Mouse (Mus musculus) Patski (cell line): ENCODE data around the gene Krtap9-5. TPM values are rescaled to one million over a fixed set of nuclear protein-coding genes. Genes with fewer than 3 reads are reported as not detected.

ENCODE experiments used
- ATAC-seq: fragments of 100-300 bp; one replicate; pipeline ENCODE4 v1.8.0; 2021
- CTCF ChIA-PET: fragments of 350-600 bp; sonication (Branson Sonifier 250); formaldehyde crosslinking; loops from one replicate; lab custom pipeline; 2022; ENCODE audit warnings: inconsistent platforms; lab: Charles Lee
- POLR2A ChIA-PET: fragments of 350-600 bp; sonication (Branson Sonifier 250); formaldehyde crosslinking; loops from one replicate; lab custom pipeline; 2022; ENCODE audit warnings: antibody characterized with exemption, inconsistent platforms; lab: Charles Lee
- DNase-seq: peaks from one replicate; pipeline ENCODE4 v3.0.0-alpha.2; 2011; ENCODE audit warnings: low read depth, low spot score
- H3K27me3 ChIP-seq: fragments of 371-371 bp; one replicate; pipeline ENCODE4 v1.5.1; 2021
- CTCF ChIP-seq: fragments of 100-300 bp; IDR thresholded peaks from one replicate; pipeline ENCODE4 v1.5.1; 2021
- in situ Hi-C: fragments of 300-500 bp; cut with MboI; formaldehyde crosslinking; loops from 3 replicates; pipeline ENCODE4 v1.11.1; 2018; ENCODE audit warnings: low pct_unique_long_range_greater_than_20kb, mixed read lengths
- polyA plus RNA-seq: library from polyadenylated mRNA; unstranded; gene quantifications from one replicate; pipeline ENCODE4 v1.2.3, GENCODE M21; 2021

Gene Krtap9-5
- polyA plus RNA-seq, 1 experiment from 2014 or later, result not detected

DNA sequence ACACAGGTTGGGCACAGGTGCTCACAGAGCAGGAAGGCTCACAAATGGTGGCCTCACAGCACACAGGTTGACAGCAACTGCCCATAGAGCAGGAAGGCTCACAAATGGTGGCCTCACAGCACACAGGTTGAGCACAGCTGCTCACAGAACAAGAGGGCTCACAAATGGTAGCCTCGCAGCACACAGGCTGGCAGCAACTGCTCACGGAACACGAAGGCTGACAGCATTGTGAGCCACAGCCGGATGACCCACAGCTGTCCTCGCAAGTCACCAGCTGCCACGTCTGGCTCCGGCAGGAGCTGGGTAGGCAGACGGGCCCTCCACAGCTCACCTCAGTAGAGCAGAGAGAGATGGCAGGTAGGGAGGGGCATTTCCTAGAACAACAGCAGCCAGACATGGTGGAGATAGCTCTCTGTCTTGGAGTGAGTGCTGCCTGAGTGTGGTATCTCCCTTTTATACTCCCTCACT is 37.9 kb downstream of the Krtap9-5 start, which contains the start of gene Krtap16-1:
Gene Krtap16-1, minus strand, starts transcription at position 418 of the 468 bp plus-strand sequence.
- POLR2A ChIA-PET, result no interaction called here

GRCm38 (mm10) chr11:99988530-99988929 is 40.3 kb downstream of the Krtap9-5 start:
- H3K27me3 ChIP-seq, result peaks cover 9% of the 10 kb centered on the region
- TF ChIP-seq CTCF, result no peak
- no peak for DNase-seq
- ChIA-PET POLR2A (no interaction called here), CTCF (no interaction called here)
- in situ Hi-C loops, result no loop called here
- ATAC-seq, result no peak

More for the DNA sequence above, 37.9 kb downstream of the Krtap9-5 start, which contains the start of gene Krtap16-1:
- TF ChIP-seq CTCF, result no peak
- in situ Hi-C loops, result no loop called here
- CTCF ChIA-PET, result interaction anchor here (1.1 kb wide), 1 partner anchor 19 kb away, joined by 3 read pairs; no protein-coding TSS in a partner anchor
- DNase-seq (no peak), ATAC-seq (no peak)
- peaks cover 16% of the 10 kb centered on the region for H3K27me3 ChIP-seq

DNA sequence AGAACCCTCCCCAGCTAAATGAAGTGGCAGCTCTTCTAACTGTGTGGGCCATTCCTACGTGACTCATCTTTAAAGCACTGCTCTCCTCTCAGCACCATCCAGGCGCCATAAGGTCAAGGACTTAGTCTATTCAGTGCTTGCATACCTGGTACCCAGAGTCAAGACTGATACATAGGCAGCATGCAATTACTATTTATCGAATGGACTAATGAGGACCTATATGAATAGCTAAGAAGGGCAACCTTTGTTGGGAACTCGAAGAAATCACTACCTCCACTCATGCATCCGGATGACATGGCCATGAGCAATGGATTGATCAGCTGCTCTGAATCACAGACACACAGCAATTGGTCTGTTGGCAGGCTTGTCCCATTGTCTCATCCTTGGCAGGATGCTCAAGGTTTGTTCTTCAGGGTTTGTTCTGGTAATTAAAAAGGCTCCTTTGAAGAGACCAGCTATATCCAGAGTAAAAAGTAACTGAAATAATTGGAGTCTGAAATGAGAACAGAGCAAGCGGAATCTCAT is 41.7 kb downstream of the Krtap9-5 start:
- DNase-seq, result no peak
- in situ Hi-C loops, result no loop called here
- POLR2A ChIA-PET, result no interaction called here

GRCm38 (mm10) chr11:99990571-99990970 is 42.3 kb downstream of the Krtap9-5 start:
- no peak for TF ChIP-seq CTCF
- peaks cover 3% of the 10 kb centered on the region for H3K27me3 ChIP-seq
- POLR2A ChIA-PET, result no interaction called here
- CTCF ChIA-PET, result interaction anchor here (1.4 kb wide), 1 partner anchor 15 kb away, joined by 5 read pairs; no protein-coding TSS in a partner anchor
- ATAC-seq (no peak), DNase-seq (no peak)
- in situ Hi-C loops, result no loop called here

More for the DNA sequence above, 41.7 kb downstream of the Krtap9-5 start:
- CTCF ChIA-PET, result interaction anchor here (1.4 kb wide), 1 partner anchor 16 kb away, joined by 5 read pairs; no protein-coding TSS in a partner anchor
- peaks cover 3% of the 10 kb centered on the region for H3K27me3 ChIP-seq
- TF ChIP-seq CTCF, result no peak
- ATAC-seq, result no peak

- peaks cover 3% of the 10 kb centered on the region for H3K27me3 ChIP-seq
- no peak for DNase-seq
- in situ Hi-C loops, result no loop called here
- no peak for ATAC-seq
- no peak for TF ChIP-seq CTCF
- POLR2A ChIA-PET, result no interaction called here
- CTCF ChIA-PET, result no interaction called here
These were observed 45.5 kb downstream of the Krtap9-5 start, which contains the start of gene Krtap17-1 for GRCm38 (mm10) chr11:99993620-99994383. Krtap17-1 (minus strand) TSS chr11:99993994.

GRCm38 (mm10) chr11:99994384-99994661 is 46.0 kb downstream of the Krtap9-5 start:
- in situ Hi-C loops, result no loop called here
- peaks cover 3% of the 10 kb centered on the region for H3K27me3 ChIP-seq
- ChIA-PET CTCF (no interaction called here), POLR2A (no interaction called here)
- DNase-seq, result no peak
- TF ChIP-seq CTCF, result no peak
- no peak for ATAC-seq

- in situ Hi-C loops, result no loop called here
- no peak for DNase-seq
- CTCF ChIA-PET, result no interaction called here
- no peaks in the 10 kb centered on the region for H3K27me3 ChIP-seq
- ATAC-seq, result no peak
- no peak for TF ChIP-seq CTCF
- POLR2A ChIA-PET, result no interaction called here
These were observed 50.8 kb downstream of the Krtap9-5 start for GRCm38 (mm10) chr11:99999091-99999490.

Other genes with a start within 250 kb of the Krtap9-5 start
- gene Gm14180, start 214.2 kb upstream of the Krtap9-5 start, polyA plus RNA-seq, result not detected
- not detected for gene Gm11595, start 175.6 kb upstream of the Krtap9-5 start, polyA plus RNA-seq
- 0.06 TPM for gene Krtap4-8, start 167.8 kb upstream of the Krtap9-5 start, polyA plus RNA-seq
- gene Krtap4-9, start 163.3 kb upstream of the Krtap9-5 start, polyA plus RNA-seq, result not detected
- not detected for gene Gm11596, start 155.0 kb upstream of the Krtap9-5 start, polyA plus RNA-seq
- not detected for gene Gm11569, start 149.5 kb upstream of the Krtap9-5 start, polyA plus RNA-seq
- not detected for gene Gm11554, start 144.0 kb upstream of the Krtap9-5 start, polyA plus RNA-seq
- not detected for gene Krtap4-13, start 138.6 kb upstream of the Krtap9-5 start, polyA plus RNA-seq
- gene Gm11564, start 132.8 kb upstream of the Krtap9-5 start, polyA plus RNA-seq, result not detected
- gene 2300003K06Rik, start 110.4 kb upstream of the Krtap9-5 start, polyA plus RNA-seq, result not detected
- not detected for gene Krtap4-16, start 96.9 kb upstream of the Krtap9-5 start, polyA plus RNA-seq
- gene Gm11568, start 90.6 kb upstream of the Krtap9-5 start, polyA plus RNA-seq, result not detected
- not detected for gene Gm11559, start 84.0 kb upstream of the Krtap9-5 start, polyA plus RNA-seq
- not detected for gene Krtap9-1, start 75.1 kb upstream of the Krtap9-5 start, polyA plus RNA-seq
- not detected for gene Gm11567, start 69.3 kb upstream of the Krtap9-5 start, polyA plus RNA-seq
- gene Krtap31-1, start 40.6 kb upstream of the Krtap9-5 start, polyA plus RNA-seq, result not detected
- not detected for gene Gm11565, start 33.7 kb upstream of the Krtap9-5 start, polyA plus RNA-seq
- not detected for gene Krtap31-2, start 12.2 kb upstream of the Krtap9-5 start, polyA plus RNA-seq
- not detected for gene Krtap29-1, start 30.6 kb downstream of the Krtap9-5 start, polyA plus RNA-seq
- not detected for gene Krtap16-1, start 38.1 kb downstream of the Krtap9-5 start, polyA plus RNA-seq
- gene Krtap17-1, start 45.5 kb downstream of the Krtap9-5 start, polyA plus RNA-seq, result not detected
- gene Krt33a, start 67.7 kb downstream of the Krtap9-5 start, polyA plus RNA-seq, result not detected
- 0.18 TPM for gene Krt33b, start 81.4 kb downstream of the Krtap9-5 start, polyA plus RNA-seq
- not detected for gene Krt34, start 93.1 kb downstream of the Krtap9-5 start, polyA plus RNA-seq
- not detected for gene Krt31, start 102.1 kb downstream of the Krtap9-5 start, polyA plus RNA-seq
- gene Krt32, start 139.8 kb downstream of the Krtap9-5 start, polyA plus RNA-seq, result not detected
- not detected for gene Krt35, start 147.8 kb downstream of the Krtap9-5 start, polyA plus RNA-seq
- gene Krt36, start 157.2 kb downstream of the Krtap9-5 start, polyA plus RNA-seq, result not detected
- not detected for gene Krt13, start 173.1 kb downstream of the Krtap9-5 start, polyA plus RNA-seq
- 0.74 TPM for gene Krt15, start 187.5 kb downstream of the Krtap9-5 start, polyA plus RNA-seq
- not detected for gene Krt19, start 200.2 kb downstream of the Krtap9-5 start, polyA plus RNA-seq
- not detected for gene Krt9, start 244.8 kb downstream of the Krtap9-5 start, polyA plus RNA-seq